Mouse (Mus musculus): ENCODE measurements around the gene Olfr434.

DNA sequence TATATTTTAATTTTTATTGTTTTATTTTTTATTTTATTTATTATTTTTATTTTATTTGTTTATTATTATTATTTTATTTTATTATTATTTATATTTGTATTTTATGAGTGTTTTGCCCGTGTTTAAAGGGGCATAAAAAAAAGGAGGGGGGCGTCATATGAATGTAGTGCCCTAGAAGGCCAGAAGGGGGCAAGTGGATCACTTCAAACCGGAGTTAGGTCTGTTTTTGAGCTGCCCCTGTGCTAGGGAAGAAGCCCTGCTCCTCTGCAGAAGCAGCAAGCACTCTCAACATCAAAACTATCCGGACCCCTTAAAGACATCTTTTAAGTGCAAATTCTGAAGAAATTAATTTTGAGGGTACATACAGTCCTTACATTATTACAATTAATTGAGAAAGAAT lies 29.2 kb downstream of the Olfr434 start:
- TF ChIP-seq CTCF (IDR thresholded peaks at IDR 0.05; ENCODE audit: control insufficient read depth, insufficient read depth, low read length) (no peak), POLR2A (IDR thresholded peaks at IDR 0.05; ENCODE audit: borderline replicate concordance, control insufficient read depth, low read depth, low read length) (no peak)
